Mouse (Mus musculus) central nervous system, embryonic 11.5 days (tissue): ENCODE data around the gene Fam84b. TPM values are rescaled to one million over a fixed set of nuclear protein-coding genes. Genes with fewer than 3 reads are reported as not detected.

Experiments
- polyA plus RNA-seq: library from polyadenylated mRNA; depleted of rRNA; stranded (reverse); fragments of >200 nt; gene quantifications from 2 replicates; pipeline ENCODE4 v1.2.3, GENCODE M21; 2012; rRNA removed

Gene Fam84b
- 6.2 and 6.7 TPM in 2 replicates for polyA plus RNA-seq

DNA sequence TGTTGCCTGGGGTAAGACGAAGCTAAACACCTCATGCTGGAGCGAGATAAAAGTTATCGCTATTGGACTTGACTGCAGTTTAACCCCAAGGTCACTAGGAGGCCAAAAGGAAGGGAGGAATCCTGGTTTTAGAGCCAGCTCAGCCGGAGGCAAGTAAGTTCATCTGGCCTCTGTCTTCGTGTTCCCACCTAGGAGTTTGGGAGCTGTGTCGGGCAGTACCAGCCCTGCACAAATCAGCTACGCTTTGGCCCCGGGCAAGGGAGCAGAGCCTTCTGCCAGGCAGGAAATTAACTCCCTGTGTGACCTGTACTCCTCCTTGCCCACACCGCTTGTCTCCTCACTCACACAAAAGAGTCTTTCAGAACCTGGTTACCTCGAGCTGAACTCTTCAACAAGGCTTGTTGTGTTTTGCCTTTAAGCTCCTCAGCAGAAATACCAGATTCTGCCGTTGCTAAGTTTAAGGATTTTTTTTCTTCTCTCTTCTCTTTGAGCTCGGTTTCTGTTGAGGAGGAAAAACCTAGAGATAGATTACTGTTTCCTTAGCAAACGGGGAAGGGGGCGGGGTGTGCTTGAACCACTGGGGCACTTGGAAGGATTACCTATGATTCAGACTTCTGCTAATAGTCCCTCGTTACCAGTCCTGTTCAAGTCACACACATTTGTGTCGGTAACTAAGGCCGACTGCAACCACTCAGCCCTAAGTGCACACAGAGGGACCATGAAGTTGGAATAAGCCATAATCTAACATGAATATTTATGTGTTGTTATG is at the start of gene Fam84b:
TSS of gene Fam84b (minus strand) at position 548 of the 769 bp plus-strand sequence.

Other genes with a start within 250 kb of the Fam84b start
- not detected in 2 replicates for gene A1bg, start 69.2 kb upstream of the Fam84b start, polyA plus RNA-seq